Mouse (Mus musculus) right cerebral cortex, adult 18-20 months (tissue): ENCODE measurements at regions not wholly inside any gene's neighbourhood (a gene's known extent, or its start where the extent isn't known, plus 50 kb on each side); places are given as distances from the start of the nearest gene placed in this dataset.

ENCODE experiments used
- DNase-seq: peaks from one replicate; pipeline ENCODE4 v3.0.0; 2022; ENCODE audit warnings: mixed read lengths

DNA sequence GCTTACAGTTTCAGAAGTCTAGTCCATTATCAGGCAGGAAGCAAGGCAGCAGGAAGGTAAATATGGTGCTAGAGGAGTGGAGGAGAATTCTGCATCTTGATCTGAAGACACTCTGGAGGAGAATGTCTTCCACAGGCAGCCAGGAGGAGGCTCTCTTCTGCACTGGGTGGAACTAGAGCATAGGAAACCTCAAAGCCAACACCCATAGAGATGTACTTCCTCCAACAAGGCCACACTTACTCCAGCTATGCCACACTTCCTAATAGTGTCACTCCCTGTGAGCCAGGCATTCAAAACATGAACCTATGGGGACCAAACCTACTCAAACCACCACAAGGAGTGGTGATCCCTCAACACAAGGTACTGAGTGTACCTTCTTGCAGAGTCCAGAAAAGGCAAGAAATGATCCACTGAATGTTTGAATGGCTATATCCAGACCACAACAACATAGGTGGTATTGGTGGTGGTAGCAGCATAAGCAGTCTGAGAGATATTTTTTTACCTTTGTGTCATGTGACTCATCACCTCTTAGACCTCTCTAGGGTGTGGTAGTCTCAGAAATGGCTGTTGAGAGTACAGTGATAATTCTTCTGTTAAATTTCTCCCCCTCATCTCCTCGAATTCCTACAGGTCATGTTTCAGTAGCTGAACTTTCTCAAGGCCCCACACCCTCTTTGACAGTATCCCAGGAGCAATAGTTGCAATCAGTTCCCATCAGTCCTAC is 152.3 kb upstream of the Mbnl1 start:
- no peak for DNase-seq

DNA sequence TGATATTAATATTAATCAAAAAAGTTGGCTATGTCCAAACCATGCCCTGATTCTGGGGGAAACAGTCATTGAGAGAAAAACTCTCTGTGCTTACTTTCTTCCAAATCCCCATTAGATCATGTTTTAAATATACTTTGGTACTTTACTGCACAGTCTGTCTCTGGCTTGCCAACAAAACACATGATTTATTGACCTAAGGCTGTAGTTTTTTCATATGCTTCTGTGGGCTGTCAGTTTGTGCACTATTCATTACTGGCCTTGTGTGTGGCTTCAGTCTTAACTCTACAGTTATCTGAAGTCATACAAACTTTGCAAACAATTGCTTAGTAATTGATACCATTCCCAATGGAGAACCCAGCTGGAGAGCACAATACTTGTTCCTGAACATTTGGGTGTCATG is 149.1 kb upstream of the Mbnl1 start:
- no peak for DNase-seq

DNA sequence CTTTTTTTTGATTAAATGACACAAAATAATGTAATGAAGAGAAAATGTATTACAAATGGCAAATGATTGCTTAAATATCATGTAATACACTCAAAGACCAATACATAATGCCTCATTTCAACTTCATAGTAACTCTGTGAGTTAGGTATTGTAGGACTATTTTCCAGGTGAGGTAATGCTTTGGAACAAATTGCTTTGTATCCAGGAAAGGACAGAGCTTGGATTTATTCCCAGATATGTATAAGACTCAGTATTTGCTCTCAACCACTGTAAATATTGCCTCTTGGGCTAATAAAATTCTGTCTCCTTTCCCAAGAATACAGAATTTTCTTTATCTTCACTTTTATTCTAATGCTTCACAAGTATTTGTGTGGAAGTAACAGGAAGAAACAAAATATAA is 148.2 kb upstream of the Mbnl1 start:
- no peak for DNase-seq

DNA sequence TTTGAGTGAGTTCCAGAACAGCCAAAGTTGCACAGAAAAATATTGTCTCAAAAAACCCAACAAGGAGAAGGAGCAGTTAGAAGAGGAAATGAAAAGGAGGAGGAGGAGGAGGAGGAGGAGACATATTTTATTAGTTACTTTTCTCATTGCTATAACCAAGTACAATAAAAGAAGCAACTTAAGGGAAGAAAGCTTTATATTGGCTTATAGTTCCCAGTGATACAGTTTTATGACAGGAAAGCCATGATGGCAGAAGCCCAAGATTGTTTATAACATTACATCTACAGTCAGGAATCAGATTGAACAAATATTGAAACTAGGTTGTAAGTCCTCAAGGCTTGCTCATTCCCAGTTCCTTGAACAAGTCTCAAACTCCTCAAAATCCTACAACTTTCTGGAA is 147.7 kb upstream of the Mbnl1 start:
- DNase-seq, result no peak

DNA sequence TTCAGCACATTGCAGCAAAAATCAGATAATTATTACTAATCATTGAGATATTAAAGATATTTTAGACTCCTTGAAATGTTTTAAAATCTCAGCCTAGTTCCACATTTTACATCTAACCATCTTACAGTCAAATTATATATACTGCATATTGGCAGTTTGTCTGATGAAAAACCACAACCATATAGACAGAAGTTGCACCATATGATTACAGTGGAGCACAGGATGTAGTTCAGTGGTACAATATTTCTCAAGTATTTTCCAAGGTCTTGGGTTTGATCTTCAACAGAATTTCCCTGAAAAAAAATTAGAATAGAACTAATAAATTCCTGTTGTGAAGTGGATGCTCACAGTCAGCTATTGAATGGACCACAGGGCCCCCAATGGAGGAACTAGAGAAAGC is 140.2 kb upstream of the Mbnl1 start:
- no peak for DNase-seq

DNA sequence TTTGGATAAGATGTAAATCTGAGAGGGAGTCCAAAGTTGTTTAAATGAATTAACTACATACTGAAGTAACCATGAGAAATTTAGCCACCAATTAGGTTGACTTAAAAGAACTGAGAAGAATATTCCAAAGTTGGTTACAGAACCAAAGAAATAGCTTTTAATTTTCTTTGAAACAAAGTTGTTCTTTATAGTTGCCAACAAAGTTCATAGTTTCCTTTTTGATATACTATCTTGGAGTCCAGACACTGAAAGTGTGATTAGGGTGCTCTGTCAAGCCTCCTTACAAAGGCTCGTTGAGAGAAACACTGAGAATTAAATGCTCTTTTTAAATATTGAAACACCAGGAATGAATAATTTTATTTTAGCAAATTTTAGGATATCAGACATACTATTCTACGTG is 139.0 kb upstream of the Mbnl1 start:
- DNase-seq, result no peak

DNA sequence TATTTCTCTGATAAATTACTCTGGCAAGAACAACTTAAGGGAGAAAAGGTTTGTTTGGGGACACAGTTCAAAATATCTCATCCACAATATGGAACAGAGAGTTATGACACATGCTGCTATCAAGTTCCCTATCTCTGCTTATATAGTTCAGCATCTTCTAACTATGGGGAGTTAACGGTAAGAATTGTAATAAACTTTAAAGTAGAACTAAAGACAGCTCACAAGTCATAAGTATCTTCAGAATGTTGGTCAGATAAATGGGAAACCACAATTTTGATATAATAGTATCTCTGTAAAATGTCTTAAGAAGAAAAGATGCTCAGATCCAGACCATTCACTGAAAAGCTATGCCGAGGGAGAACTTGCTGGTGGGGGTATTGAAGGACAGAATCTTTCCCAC is 138.5 kb upstream of the Mbnl1 start:
- DNase-seq, result no peak

DNA sequence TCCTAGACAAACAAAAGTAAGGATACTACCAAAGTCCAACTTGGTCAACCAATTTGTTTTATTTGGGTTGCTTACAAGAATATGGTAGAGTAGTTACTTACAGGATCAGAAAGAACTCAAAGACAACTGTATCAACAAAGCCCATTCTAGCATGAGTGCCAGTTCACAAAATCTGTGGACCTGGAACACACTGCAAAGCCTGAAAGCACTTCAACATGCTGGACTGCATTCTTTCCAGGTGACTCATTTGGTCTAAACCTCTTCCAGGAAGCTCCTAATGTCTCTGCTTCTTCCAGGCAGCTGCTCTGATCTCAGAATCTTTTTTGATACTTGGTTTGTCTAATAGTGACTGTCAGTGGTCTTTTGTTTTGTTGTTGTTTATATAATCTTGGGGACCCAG is 126.2 kb upstream of the Mbnl1 start:
- DNase-seq, result no peak

DNA sequence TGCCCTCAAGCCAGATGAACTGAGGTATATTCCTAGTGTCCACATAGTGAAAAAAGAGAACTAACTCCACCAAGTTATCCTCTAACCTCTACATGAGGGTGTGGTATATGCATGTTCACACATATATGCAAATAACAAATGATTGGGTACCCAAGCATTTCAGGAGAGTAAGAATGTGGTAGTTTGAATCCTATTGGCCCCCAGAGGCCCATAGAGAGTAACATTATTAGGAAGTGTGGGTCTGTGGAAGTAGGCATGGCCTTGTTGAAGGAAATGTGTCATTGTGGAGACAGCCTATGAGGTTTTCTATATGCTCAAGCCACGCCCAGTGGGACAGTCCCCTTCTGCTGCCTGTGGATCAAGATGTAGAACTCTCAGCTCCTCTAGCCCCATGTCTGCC is 125.6 kb upstream of the Mbnl1 start:
- DNase-seq, result no peak

DNA sequence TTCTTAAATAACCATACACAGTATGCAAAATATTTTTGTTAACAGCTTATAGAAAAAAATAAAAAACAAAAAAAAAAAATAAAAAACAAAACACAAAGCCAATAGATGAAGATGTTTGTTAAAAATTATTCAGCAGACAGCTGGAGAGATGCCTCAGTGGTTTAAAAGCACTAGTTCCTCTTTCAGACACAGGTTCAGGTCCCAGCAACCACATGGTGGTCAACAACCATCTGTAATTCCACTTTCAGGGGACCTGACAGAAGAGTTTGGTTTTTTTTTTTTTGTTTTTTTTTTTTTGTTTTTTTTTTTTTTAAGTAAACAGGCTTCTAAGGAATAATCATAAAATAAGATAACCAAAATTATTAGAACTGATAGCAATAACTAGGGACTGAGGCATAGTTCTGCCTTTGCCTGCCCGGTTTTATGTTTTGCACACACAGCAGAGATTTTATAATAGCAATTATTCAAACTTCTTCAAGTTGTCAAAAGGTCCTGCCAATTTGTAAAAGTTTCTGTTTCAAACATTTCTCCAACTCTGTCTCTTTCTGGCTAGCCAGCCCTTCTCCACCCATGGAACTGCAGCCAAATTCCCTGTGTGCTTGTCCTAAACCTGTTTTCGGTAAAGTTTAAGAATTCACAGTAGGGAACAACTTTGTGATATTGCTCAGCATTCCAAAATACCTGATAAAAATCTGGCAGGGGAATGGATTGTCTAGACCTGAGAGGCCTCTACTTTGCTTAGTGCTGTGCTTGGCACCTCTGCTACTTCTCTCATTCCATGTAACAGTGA is 101.3 kb upstream of the Mbnl1 start:
- DNase-seq, result no peak

DNA sequence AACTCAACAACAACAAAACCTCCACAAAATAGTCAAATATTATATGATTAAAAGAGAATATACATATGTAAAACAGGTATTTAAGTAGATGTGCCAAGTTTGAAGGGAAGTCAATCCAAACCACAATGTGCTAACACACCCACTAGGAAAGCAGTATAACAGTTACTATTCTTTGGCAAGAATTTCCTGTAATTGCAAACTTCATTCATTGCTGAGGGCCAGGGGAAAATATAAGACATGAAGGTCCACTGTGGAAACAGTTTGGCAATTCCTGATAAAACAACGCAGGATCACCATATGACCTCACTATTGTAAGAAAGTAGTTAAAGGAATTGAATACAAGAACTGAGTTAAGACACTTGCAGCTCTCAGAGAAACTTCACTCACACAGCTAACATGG is 99.0 kb upstream of the Mbnl1 start:
- no peak for DNase-seq

DNA sequence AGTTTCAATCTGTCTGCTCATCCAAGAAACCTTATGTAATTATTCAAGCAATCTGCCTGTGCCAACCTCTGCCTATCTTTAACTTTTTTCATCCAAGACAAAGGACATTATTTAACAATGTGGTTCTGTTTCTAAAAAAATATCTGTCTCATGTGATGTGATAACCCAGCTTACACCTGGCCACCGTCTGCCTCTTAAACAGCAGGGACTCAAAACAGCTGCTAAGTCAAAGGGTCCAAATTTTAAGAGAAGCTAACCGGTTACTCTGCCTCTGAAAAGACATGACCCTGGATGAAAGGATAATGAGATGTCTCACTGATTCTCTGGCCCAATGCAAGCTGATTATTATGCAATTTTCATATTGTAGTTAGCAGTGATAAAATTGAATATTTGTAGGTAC is 84.0 kb upstream of the Mbnl1 start:
- DNase-seq, result no peak

DNA sequence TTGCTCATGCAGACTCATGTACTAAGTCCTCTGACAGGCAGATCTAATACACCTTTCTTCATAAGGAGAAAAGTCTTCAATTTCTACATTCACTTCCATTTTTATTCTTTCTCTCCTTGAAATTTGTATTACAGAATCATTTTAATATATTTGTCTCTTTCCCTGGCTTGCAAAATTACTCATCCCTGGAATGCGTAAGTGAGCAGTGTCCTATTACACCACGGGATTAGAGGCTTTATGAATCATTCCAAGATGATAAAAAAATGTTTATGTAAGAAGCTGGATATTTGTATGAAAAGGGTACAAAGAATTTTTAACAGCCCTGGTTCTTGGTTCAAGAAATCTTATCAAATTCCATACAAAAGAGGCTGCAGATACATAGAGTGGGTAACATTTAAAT is 83.6 kb upstream of the Mbnl1 start:
- no peak for DNase-seq

DNA sequence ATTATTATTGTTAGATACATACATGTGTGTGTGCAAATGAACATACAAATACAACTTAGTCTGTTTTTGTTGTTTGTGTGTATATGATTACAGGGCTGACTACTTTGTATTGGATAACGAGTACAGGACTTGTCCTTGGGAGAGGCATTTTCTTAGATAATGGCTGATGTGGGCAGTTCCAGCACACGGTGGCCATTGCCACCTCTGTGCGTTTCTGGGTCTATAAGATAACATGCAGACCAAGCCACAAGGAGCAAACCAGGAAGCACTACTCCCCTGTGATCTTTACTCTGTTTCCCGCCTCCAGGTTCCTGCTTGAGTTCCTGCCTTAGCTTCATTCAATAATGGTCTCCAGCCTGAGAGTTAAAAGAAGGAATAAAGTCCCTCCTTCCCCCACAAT is 77.3 kb upstream of the Mbnl1 start:
- DNase-seq, result no peak

DNA sequence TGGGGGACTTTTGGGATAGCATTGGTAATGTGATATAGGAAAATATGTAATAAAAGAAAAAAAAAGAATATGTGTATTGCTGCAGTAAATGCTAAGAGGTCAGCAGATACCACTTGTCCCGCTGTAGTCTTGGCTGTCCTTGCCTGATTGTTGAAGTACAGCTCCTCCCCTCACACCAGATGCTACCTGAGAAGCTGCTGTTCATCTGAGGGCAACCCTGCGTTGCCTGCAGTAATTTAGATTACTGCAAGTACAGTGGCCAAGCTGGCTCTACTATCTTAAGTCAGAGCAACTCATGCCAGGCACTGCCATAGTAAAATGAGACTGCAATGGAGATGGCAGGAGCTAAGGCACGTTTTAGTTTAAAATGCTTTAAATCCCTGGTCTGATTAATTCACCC is 75.7 kb upstream of the Mbnl1 start:
- no peak for DNase-seq

DNA sequence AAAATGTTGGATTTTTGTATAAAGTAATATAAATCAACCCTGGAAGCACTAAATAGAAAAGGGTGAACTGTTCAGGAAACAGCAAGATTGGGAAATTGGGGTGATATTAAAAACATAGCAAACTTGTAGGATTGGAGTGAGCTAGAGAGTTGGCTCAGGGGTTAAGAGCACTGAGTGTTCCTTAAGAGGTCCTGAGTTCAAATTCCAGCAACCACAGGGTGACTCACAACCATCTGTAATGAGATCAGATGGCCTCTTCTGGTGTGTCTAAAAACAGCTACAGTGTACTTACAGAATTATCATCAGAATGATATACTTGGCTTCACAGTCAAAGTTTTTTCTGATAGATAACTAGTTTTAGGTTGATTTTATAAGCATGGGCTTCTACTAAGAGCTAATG is 73.8 kb upstream of the Mbnl1 start:
- DNase-seq, result no peak

DNA sequence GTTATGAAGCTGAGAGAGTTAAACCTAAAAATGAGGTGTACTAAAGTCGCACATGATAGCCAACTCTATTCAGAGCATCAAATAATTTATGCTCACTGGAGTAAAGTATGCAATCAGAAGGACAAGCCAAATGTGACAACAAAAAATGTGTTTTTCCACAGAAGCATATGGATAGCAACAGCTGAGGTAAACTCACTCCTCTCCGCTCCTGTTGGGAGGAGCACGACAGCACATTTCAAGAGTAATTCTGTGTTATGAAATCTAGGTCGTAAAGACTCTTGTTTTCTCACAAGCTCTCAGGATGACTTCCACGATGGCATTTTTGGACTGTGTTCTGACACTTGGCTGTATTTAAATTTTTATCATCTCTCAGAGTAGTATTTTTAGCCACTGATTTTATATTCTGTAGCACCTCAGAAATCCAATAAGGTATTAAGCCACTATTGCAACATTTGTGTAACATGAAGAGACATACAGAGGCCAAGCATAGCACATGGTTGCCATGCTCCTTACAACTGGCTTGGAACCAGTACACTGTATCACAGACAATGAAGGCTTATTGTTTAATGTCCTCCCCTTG is 70.3 kb upstream of the Mbnl1 start:
- no peak for DNase-seq

DNA sequence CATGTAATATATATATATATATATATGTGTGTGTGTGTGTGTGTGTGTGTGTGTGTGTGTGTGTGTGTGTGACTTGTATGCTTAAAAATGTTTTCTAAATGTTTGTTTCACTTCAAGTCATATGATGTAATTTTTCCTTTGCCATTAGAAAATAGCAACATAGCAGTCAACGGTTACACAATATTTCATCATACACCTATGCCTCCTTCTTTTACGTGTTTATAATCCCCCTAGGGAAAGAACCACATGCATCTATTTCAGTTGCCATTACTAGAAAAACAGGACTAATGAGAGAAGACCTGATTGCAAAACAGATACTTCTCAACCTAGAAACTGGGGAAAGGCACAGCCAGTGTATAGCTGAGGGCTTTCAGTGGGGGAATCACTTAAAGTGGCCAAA is 65.2 kb upstream of the Mbnl1 start:
- DNase-seq, result no peak

DNA sequence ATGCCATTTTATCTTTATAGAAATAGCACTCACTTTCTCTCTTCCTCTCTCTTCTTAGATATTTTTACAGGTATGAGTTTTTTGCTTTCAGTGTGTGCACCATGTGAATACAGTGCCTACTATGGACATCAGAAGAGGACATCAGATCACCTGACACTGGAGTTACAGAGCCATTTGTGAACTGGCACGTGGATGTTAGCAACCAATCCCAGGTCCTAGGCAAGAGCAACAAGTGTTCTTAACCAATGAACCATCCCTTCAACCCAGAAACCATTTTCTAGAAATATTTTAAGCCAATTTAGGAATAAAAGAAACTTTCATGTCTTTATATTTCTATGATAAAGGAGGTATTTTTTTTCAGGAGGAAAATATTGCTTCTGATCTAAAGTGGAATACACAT is 64.7 kb upstream of the Mbnl1 start:
- DNase-seq, result no peak

DNA sequence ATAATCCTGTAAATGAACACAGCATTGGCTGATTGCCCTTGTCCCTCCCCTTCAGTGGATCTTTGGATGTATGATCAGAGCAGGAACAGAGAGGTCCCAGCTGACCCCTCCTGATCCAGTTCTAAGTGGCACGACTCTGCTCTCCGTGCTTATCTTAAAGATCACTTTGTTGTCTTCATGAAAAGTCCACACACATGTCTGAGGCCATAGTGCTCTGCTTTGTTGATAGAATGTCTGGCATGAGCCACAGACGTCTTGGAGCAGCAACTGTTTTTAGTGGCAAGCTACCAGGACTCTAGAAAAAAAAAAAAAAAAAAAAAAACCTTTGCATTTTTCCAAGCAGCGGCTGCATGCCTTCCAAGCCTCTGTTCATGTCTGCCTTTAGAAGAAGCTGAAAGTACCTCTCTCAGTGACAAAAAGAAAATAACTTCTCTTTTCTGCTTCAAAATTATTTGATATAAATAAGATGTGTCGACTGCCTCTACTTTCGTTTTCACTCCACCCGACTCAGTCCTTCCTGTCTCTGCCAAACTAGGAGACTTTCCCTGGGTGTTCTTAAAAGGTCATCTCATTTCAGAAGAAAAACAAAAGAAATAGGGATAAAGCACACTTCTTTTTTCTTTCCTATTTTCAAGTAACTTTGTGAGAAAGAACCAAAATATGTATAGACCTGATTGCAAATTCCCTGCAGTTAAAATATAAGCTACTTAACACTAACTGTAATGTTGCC is 63.9 kb upstream of the Mbnl1 start:
- DNase-seq, result peak; percentile 10

DNA sequence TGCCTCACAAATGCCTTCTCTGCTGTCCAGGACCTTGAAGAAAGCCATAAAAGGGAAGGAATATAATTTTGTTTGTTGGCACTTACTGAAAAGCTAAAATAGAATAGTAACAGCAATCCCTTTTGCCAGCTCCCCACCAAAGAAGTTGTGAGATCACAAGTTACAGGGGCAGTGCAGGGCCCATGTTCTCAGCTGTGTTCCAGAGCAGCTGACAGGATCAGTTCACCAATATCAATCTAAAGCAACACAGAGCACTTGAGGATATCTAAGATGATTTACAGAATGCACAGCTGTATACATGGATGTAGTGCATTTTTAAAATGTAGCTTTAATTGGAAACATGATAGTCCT is 63.4 kb upstream of the Mbnl1 start:
- no peak for DNase-seq

DNA sequence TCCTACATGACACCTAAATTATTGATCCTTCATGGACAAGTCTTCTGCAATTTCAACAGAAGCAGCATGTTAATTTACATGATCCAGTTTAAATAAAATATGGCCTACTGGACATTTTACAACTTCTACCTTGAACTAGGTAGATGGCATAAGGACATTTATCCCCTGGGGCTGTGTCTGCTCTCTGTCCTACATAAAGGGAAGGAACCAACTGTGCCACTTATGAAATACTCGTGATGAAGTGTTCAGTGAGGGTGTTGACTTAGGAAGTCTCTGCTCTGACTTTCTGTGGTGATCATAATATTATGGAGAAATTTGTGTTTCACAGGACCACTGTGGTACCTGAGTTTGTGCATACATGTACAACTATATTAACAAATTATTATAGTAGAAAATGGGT is 60.9 kb upstream of the Mbnl1 start:
- no peak for DNase-seq

DNA sequence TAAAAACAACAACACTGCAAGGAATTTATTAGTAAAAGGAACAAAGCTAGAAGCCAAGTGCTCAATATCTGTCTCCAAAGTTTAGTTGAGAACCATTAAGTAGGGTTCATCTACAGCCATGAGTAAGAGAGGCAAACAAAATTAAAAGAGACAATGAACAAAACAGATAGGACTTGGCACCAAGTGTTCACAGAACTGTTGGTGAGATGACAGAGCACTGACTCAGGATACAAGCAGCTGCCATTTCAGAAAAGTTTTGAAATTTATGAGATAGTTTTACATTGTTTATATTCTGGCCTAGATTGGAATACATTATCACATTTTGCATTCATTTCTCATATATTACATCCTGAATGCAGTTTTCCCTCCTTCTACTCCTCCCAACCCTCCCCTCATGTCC is 60.4 kb upstream of the Mbnl1 start:
- no peak for DNase-seq

DNA sequence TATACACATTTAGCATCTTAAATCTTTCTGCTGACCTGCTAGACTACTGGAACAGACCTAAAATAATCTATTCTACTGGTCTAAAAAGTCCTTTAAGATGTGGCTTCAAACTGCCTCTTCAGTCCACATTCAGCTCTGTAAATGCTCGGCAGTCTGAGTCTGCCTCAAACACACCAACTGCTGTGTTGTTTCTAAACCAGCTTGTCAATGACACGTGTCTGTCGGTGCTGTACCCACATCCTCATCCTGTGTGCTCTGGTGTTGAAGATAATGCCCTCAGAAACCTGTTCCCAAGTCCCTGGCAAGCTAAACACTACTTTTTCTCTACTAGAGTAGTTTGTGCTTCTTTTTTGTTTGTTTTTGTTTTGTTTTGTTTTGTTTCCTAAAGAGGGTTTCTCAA is 58.9 kb upstream of the Mbnl1 start:
- no peak for DNase-seq
